Mouse (Mus musculus) lung, postnatal 0 days (tissue): ENCODE results near the gene Pald1. TPM values are rescaled to one million over a fixed set of nuclear protein-coding genes. Genes with fewer than 3 reads are reported as not detected.

Experiments used
- ATAC-seq: fragments of 200-750 bp; cut with Nextera tagmentation; 2 replicates; pipeline ENCODE4 v1.8.0; 2017; ENCODE audit warnings: moderate library complexity
- DNase-seq: peaks from one replicate; pipeline ENCODE4 v3.0.0-alpha.2; 2016; ENCODE audit warnings: low spot score
- H3K27ac ChIP-seq: fragments of 300-500 bp; sonication (generic); 2 replicates; pipeline ENCODE4 v1.5.1; 2014; ENCODE audit warnings: antibody characterized with exemption, mild to moderate bottlenecking, low read length, mixed read lengths
- H3K27me3 ChIP-seq: fragments of 300-500 bp; sonication (generic); replicated peaks from 2 replicates; pipeline ENCODE4 v1.6.1; 2014; ENCODE audit warnings: low read length, mixed read lengths; ENCODE audit not compliant: insufficient read depth
- H3K36me3 ChIP-seq: fragments of 300-500 bp; sonication (generic); 2 replicates; pipeline ENCODE4 v1.6.1; 2014; ENCODE audit warnings: low read length, mixed read lengths; ENCODE audit not compliant: insufficient read depth
- H3K4me1 ChIP-seq: fragments of 300-500 bp; sonication (generic); 2 replicates; pipeline ENCODE4 v1.6.1; 2014; ENCODE audit warnings: antibody characterized with exemption, low read depth, low read length, mixed read lengths; ENCODE audit not compliant: insufficient read depth
- H3K4me2 ChIP-seq: fragments of 300-500 bp; sonication (generic); replicated peaks from 2 replicates; pipeline ENCODE4 v1.6.1; 2014; ENCODE audit warnings: low read depth, mild to moderate bottlenecking, low read length, moderate library complexity, mixed read lengths
- H3K4me3 ChIP-seq: fragments of 300-500 bp; sonication (generic); 2 replicates; pipeline ENCODE4 v1.5.1; 2014; ENCODE audit warnings: low read depth, low read length
- H3K9ac ChIP-seq: fragments of 300-500 bp; sonication (generic); replicated peaks from 2 replicates; pipeline ENCODE4 v1.6.1; 2014; ENCODE audit warnings: low read depth, mild to moderate bottlenecking
- H3K9me3 ChIP-seq: fragments of 300-500 bp; sonication (generic); 2 replicates; pipeline ENCODE4 v1.6.1; 2016; ENCODE audit warnings: low read length, mixed read lengths
- CTCF ChIP-seq: IDR thresholded peaks from 2 replicates; pipeline ENCODE4 v1.5.1; 2016; ENCODE audit warnings: antibody characterized with exemption, mild to moderate bottlenecking
- EP300 ChIP-seq: IDR thresholded peaks from 2 replicates; pipeline ENCODE4 v1.6.1; 2016; ENCODE audit warnings: antibody characterized with exemption, mild to moderate bottlenecking, control low read depth
- WGBS: fragments of 180-500 bp; shearing (Covaris S2); extraction: QIAGEN DNeasy Blood & Tissue Kit; methylation state at CpG from one replicate; pipeline ENCODE4 v1.1.7; 2014; 5-methylcytosine and 5-hydroxymethylcytosine counted together
- polyA plus RNA-seq: library from polyadenylated mRNA; unstranded; fragments of >200 nt; fragmentation: Nextera tagmentation; extraction: Ambion mirVana; gene quantifications from 2 replicates; pipeline ENCODE4 v1.2.1, GENCODE M21; 2015

Pald1 gene
- polyA plus RNA-seq, 1 experiment from 2014 or later, result 30.4 TPM

DNA sequence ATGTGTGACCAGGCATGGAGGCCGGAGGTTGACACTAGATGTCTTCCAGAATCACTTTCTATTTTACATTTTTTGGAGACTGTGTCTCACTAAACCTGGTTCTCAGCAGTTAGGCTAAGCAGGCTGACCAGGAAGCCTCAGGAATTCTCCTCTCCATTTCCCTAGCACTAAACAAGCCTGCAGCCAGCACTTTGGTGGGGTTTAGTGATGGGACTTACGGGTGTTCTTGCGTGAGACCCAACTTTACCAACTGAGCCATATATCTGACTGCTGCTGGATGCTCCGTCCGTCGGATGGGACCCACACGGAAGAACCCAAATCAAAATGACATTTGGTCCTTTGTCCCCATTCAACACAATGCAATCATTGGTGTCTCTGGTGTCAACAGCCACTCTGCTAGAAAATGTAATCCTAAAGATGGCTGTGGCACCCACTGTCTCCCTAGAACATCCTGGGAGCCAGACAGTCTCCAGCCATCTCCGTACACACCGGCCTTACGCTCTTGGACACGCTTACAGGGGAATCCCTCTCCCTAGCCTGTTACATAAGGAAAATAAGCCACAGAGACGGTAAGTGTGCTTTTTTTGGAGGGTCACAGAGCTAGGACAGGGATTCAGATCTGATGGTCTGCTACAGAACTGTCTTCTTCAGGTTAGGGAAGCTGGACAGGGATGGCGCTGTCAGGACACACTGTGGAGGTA, 3.8 kb downstream of the Pald1 start:
- Histone ChIP-seq H3K27me3 (no peaks in the 10 kb centered on the region), H3K9me3 (no peaks in the 10 kb centered on the region), H3K4me1 (peaks cover 37% of the 10 kb centered on the region), H3K36me3 (no peaks in the 10 kb centered on the region), H3K4me3 (no peak overlapping the region), H3K9ac (no peak overlapping the region), H3K4me2 (peak overlapping the region; percentile 89), H3K27ac (0 out of 2 replicates have a peak overlapping the region, but pooled peaks have one; percentile 38)
- ATAC-seq (no peak), DNase-seq (no peak)
- TF ChIP-seq EP300 (no peak), CTCF (no peak)
- WGBS, result 84% methylated on average over 13 of the region's 13 CpGs

DNA sequence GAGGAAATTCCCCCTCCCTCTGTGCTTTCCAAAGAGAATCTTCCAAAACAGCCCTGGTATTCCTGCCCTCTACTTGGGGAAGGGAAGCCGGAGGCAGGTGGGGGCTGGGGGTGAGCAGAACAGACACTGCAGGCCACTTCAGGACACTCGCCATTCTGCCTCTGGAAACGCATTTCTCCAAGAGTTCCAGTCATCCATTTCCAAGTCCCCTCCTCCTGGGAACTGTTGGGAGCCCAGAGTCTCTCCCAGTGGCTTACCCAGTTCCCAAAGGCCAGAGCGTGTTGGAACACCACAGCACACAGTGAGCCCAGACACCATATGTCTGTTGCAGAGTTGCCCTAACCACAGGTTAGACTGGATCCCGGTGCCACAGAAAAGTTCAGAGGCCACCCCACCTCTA, 4.6 kb downstream of the Pald1 start:
- no peaks in the 10 kb centered on the region for H3K9me3 ChIP-seq
- TF ChIP-seq CTCF (no peak), EP300 (no peak)
- no peak overlapping the region for H3K4me2 ChIP-seq
- WGBS, result 63% methylated on average over 5 of the region's 5 CpGs
- no peaks in the 10 kb centered on the region for H3K36me3 ChIP-seq
- DNase-seq (no peak), ATAC-seq (no peak)
- no peak overlapping the region for H3K4me3 ChIP-seq
- H3K27ac ChIP-seq, result no peak overlapping the region
- H3K9ac ChIP-seq, result no peak overlapping the region
- H3K4me1 ChIP-seq, result peaks cover 33% of the 10 kb centered on the region
- H3K27me3 ChIP-seq, result no peaks in the 10 kb centered on the region

DNA sequence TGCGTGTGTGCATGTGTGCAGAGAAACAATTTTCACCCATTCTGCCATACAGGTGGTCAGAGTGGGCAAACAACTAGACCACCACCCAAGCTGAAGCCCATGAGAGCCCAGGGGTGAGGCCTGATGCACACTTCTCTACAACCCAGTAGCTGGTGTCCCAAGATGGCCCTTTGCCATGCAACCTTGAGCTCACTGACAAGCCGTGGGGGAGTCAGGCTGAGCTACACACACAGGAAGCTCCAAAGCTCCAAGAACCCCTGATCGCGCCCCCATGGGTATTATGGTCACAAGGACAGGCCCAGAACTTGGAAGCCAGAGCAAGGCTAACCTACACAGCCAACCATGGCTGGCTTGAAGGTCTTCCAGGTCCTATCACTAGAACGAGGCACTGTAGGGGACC, 5.3 kb downstream of the Pald1 start:
- H3K27me3 ChIP-seq, result no peaks in the 10 kb centered on the region
- H3K27ac ChIP-seq, result no peak overlapping the region
- WGBS, result 86% methylated on average over 5 of the region's 5 CpGs
- no peaks in the 10 kb centered on the region for H3K36me3 ChIP-seq
- TF ChIP-seq CTCF (no peak), EP300 (no peak)
- no peak overlapping the region for H3K4me2 ChIP-seq
- ATAC-seq (no peak), DNase-seq (no peak)
- H3K9me3 ChIP-seq, result no peaks in the 10 kb centered on the region
- no peak overlapping the region for H3K4me3 ChIP-seq
- peaks cover 35% of the 10 kb centered on the region; the same call in 1 of the 2 replicates for H3K4me1 ChIP-seq
- H3K9ac ChIP-seq, result no peak overlapping the region

DNA sequence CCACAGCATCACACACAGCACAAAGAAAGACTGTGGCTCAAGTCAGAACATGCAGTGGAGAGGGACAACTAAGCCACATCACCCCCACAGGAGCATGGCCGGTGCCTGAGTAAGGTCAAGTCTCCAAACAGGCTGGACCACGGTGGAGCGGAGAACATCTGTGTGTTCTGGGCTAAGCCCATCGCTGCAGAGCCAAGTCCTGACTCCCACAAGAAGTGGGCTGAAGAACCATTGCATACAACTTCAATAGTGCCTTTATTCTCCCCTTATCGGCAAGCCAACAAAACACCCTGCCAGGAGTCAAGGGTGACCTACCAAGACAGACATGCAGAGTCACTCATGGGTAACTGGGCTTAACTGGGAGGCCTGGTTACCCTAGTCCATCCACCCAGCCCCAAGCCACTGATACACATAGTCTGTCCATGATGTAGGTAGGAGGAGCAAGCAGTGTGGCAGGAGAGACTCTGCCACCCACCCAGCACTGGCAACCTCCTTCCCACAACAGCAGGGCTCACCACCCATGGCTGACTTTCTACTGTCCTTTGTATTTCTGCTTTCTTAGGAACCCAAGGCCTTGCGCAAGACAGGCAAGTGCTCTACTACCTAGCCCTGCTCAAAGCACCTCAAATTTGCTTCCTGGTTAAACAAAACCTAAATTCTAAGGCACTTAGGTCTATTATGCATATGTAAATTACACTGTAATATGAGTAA, 8.4 kb downstream of the Pald1 start:
- peak overlapping the region; percentile 33; the same call in 1 of the 2 replicates for H3K27ac ChIP-seq

DNA sequence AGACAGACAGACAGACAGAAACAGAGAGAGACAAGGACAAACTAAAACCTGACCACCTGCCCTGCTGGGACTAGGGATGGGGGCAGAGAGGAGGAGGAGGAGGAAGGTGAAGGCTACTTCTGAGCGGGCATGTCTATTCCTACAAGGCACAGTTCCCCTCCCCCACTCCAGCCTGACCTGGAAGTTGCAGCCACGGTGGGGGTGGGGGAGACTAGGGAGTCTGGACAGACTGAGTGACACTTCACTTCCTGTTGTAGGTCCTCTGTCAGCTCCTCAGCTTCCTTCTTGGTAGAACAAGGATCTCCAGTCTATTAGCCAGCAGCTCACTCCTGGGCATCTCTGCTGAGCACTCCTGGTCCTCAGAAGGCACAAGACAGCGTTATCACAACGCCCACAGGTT, 9.3 kb downstream of the Pald1 start:
- DNase-seq (peak; percentile 68), ATAC-seq (peak; percentile 23; the same call in 1 of the 2 replicates)
- no peak overlapping the region for H3K4me2 ChIP-seq
- TF ChIP-seq CTCF (no peak), EP300 (no peak)
- peak overlapping the region; percentile 33; the same call in 1 of the 2 replicates for H3K27ac ChIP-seq
- no peak overlapping the region for H3K4me3 ChIP-seq
- 30% methylated on average over 4 of the region's 4 CpGs for WGBS
- peaks cover 49% of the 10 kb centered on the region for H3K4me1 ChIP-seq
- no peaks in the 10 kb centered on the region for H3K9me3 ChIP-seq
- no peaks in the 10 kb centered on the region for H3K36me3 ChIP-seq
- H3K9ac ChIP-seq, result no peak overlapping the region
- no peaks in the 10 kb centered on the region for H3K27me3 ChIP-seq

More for the DNA sequence above, 8.4 kb downstream of the Pald1 start:
- no peak for TF ChIP-seq CTCF
- no peak for TF ChIP-seq EP300
- Histone ChIP-seq H3K36me3 (no peaks in the 10 kb centered on the region), H3K4me2 (no peak overlapping the region; the same call in 1 of the 2 replicates), H3K4me1 (peaks cover 47% of the 10 kb centered on the region), H3K9me3 (no peaks in the 10 kb centered on the region), H3K9ac (no peak overlapping the region), H3K4me3 (no peak overlapping the region), H3K27me3 (no peaks in the 10 kb centered on the region)
- DNase-seq, result peak; percentile 51
- WGBS, result 51% methylated on average over 6 of the region's 6 CpGs
- 0 out of 2 replicates have a peak, but pooled peaks have one; percentile 5 for ATAC-seq

DNA sequence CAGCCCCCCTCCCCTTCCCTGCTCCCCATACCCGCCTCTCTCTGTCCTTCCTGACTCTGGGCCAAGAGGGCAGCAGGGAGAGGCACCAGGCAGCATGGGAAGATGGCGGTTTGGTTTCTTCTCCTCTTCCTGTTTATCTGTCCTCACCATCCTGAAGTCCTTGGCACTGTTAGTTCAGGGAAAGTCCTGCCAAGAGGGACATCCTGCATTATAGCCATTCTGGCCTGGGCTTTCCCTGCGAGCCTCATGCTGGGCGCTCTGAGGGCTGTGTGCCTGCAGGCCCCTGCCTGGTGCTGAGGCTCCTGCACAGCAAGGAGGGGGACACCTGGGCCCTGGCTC, 10.8 kb downstream of the Pald1 start:
- H3K9me3 ChIP-seq, result no peaks in the 10 kb centered on the region
- no peaks in the 10 kb centered on the region for H3K36me3 ChIP-seq
- H3K4me2 ChIP-seq, result no peak overlapping the region
- H3K4me1 ChIP-seq, result peaks cover 44% of the 10 kb centered on the region
- WGBS, result 63% methylated on average over 4 of the region's 4 CpGs
- 0 out of 2 replicates have a peak overlapping the region, but pooled peaks have one; percentile 33 for H3K27ac ChIP-seq
- H3K4me3 ChIP-seq, result no peak overlapping the region
- DNase-seq (peak; percentile 64), ATAC-seq (peak; percentile 58)
- H3K9ac ChIP-seq, result no peak overlapping the region
- H3K27me3 ChIP-seq, result no peaks in the 10 kb centered on the region
- TF ChIP-seq EP300, result peak; percentile 78
- peak; percentile 36 for TF ChIP-seq CTCF
